Mouse (Mus musculus) urinary bladder, adult 18-20 months (tissue): Measurements from ENCODE around the gene Sorl1.

Experiments
- DNase-seq, 2 experiments: peaks; one replicate each; pipeline ENCODE4 v3.0.0; 2022; ENCODE audit warnings: low spot score in 2 of 2, mixed read lengths in 2 of 2

Gene Sorl1

GRCm38 (mm10) chr9:41918657-41919380 is 205.3 kb downstream of the Sorl1 start:
- DNase-seq, result no peak

GRCm38 (mm10) chr9:41918155-41918554 is 205.9 kb downstream of the Sorl1 start:
- DNase-seq, result no peak

GRCm38 (mm10) chr9:41915571-41915970 is 208.5 kb downstream of the Sorl1 start:
- no peak for DNase-seq
